8 mouse cellular contexts compared by ENCODE assay signal in genomic region chrX:81070210-81070803, GRCm38 (mm10). TPM values are rescaled to one million over a fixed set of nuclear protein-coding genes. Genes with fewer than 3 reads are reported as not detected.
DNase-seq lines count a peak whose midpoint lies in the region; ATAC-seq and TF ChIP-seq lines count a peak whose summit lies in the region.

Tmem47 (plus strand) TSS chrX:81070698.

- H3K4me2 ChIP-seq in forebrain, embryonic 16.5 days (ENCODE audit: low read length): peak within 1 kb of the TSS; percentile 50
- peak within 1 kb of the TSS; percentile 62 for H3K4me2 ChIP-seq in liver, postnatal 0 days (ENCODE audit: low read depth, low read length)

- 4% methylated on average over 37 of the region's 39 CpGs for WGBS in forebrain, embryonic 16.5 days
- 11% methylated on average over 32 of the region's 39 CpGs for WGBS in liver, postnatal 0 days (ENCODE audit: insufficient replicate concordance)

- H3K36me3 ChIP-seq in ES-E14 (ENCODE audit: control insufficient read depth, insufficient read depth, low read length, poor library complexity, severe bottlenecking): no peaks in the 10 kb centered on the region
- H3K36me3 ChIP-seq in forebrain, embryonic 16.5 days (ENCODE audit: control insufficient read depth, insufficient read depth): no peaks in the 10 kb centered on the region
- H3K36me3 ChIP-seq in liver, postnatal 0 days (replicated peaks; ENCODE audit: insufficient read depth, low read length): no peaks in the 10 kb centered on the region

- peak; percentile 96 for ATAC-seq in forebrain, embryonic 16.5 days
- peak; percentile 53 for ATAC-seq in liver, postnatal 0 days
- ATAC-seq in granulocyte monocyte progenitor cell, adult 5-6 weeks (replicated peaks; ENCODE audit: poor library complexity, severe bottlenecking): no peak; the same call in 1 of the 2 replicates

- peak within 1 kb of the TSS; percentile 2; the same call in 1 of the 2 replicates for H3K27ac ChIP-seq in ES-E14 (ENCODE audit: insufficient read depth, low read depth, low read length, poor library complexity, severe bottlenecking)
- H3K27ac ChIP-seq in forebrain, embryonic 16.5 days (ENCODE audit: low read length): peak within 1 kb of the TSS; percentile 70
- H3K27ac ChIP-seq in liver, postnatal 0 days (ENCODE audit: low read depth): no peak within 1 kb of the TSS; the same call in 1 of the 2 replicates

- H3K4me3 ChIP-seq in ES-E14 (ENCODE audit: insufficient read depth in 1 of 2, low read depth in 1 of 2, low read length in 2 of 2, poor library complexity in 1 of 2, severe bottlenecking in 1 of 2): peak within 1 kb of the TSS; percentile 78 to 84
- H3K4me3 ChIP-seq in forebrain, embryonic 16.5 days (replicated peaks; ENCODE audit: low read length): peak within 1 kb of the TSS; percentile 67
- H3K4me3 ChIP-seq in liver, postnatal 0 days (ENCODE audit: low read depth, low read length): peak within 1 kb of the TSS; percentile 42

- TF ChIP-seq EP300 in liver, postnatal 0 days (IDR thresholded peaks at IDR 0.05; ENCODE audit: low read depth): no peak

- intact Hi-C loops in heart, postnatal 10 days (cut with DNase I): no loop called here

- H3K27me3 ChIP-seq in forebrain, embryonic 16.5 days (replicated peaks; ENCODE audit: control insufficient read depth, insufficient read depth, low read length): no peaks in the 10 kb centered on the region
- H3K27me3 ChIP-seq in liver, postnatal 0 days (ENCODE audit: insufficient read depth, low read length): peaks cover 3% of the 10 kb centered on the region; the same call in 1 of the 2 replicates

- peak; percentile 55 for DNase-seq in ES-E14 (ENCODE audit: low read depth, low spot score)
- DNase-seq in cerebellum, adult 11-12 months: peak; percentile 46
- peak; percentile 72 for DNase-seq in heart, postnatal 10 days
- peak; percentile 81 to 88 for DNase-seq in kidney, postnatal 4 days
- DNase-seq in liver, postnatal 0 days: peak; percentile 24
- peak; percentile 63 for DNase-seq in ovary, adult 18-20 months (ENCODE audit: low spot score)

- H3K9ac ChIP-seq in ES-E14 (ENCODE audit: insufficient read depth, low read depth, low read length, poor library complexity, severe bottlenecking): peak within 1 kb of the TSS; percentile 87
- H3K9ac ChIP-seq in forebrain, embryonic 16.5 days (replicated peaks; ENCODE audit: low read depth, low read length): peak within 1 kb of the TSS; percentile 77
- peak within 1 kb of the TSS; percentile 41 for H3K9ac ChIP-seq in liver, postnatal 0 days (replicated peaks)

- in situ Hi-C loops in ES-E14 (cut with MboI; ENCODE audit: low sequenced_read_pairs in 2 of 2, unreplicated experiment in 2 of 2): no loop called here

- no peaks in the 10 kb centered on the region for H3K9me3 ChIP-seq in ES-E14 (ENCODE audit: control insufficient read depth, insufficient read depth, low read depth, low read length)
- no peaks in the 10 kb centered on the region for H3K9me3 ChIP-seq in forebrain, embryonic 16.5 days (ENCODE audit: control insufficient read depth, low read length)
- no peaks in the 10 kb centered on the region for H3K9me3 ChIP-seq in liver, postnatal 0 days (ENCODE audit: low read length)

- no peak for TF ChIP-seq CTCF in liver, postnatal 0 days (IDR thresholded peaks at IDR 0.05; ENCODE audit: low read depth)

- H3K4me1 ChIP-seq in ES-E14 (ENCODE audit: control insufficient read depth in 2 of 2, insufficient read depth in 2 of 2, low read length in 2 of 2, poor library complexity in 1 of 2): no peaks in the 10 kb centered on the region
- H3K4me1 ChIP-seq in forebrain, embryonic 16.5 days (replicated peaks; ENCODE audit: control insufficient read depth, insufficient read depth, low read length): peaks cover 4% of the 10 kb centered on the region; the same call in 1 of the 2 replicates
- 0 out of 2 replicates have a peak, but pooled peaks cover 2% of the 10 kb centered on the region for H3K4me1 ChIP-seq in liver, postnatal 0 days (ENCODE audit: insufficient read depth)

TF ChIP-seq in ES-E14, 5 proteins besides CTCF, POLR2A, EP300 and RAD21:
- TF ChIP-seq CHD2 (IDR thresholded peaks at IDR 0.05; ENCODE audit: low read depth, low read length) (no peak), ZC3H11A (IDR thresholded peaks at IDR 0.05; ENCODE audit: borderline replicate concordance, low read depth, low read length) (no peak), MAFK (IDR thresholded peaks at IDR 0.05; ENCODE audit: insufficient read depth, low read depth, low read length) (no peak)

RNA-seq across cellular contexts. Expression of gene Tmem47, which starts in this region (rescaled TPM):
- total RNA-seq in ES-E14 (2012; rRNA removed): 26.5 and 31.4 TPM in 2 replicates
- polyA plus RNA-seq in forebrain, embryonic 16.5 days (2015; fragmentation: Nextera tagmentation; extraction: Ambion mirVana): 19.1 and 19.5 TPM in 2 replicates
- 10 to 100 TPM; 26.8 to 31.5 TPM for total RNA-seq in heart, postnatal 10 days (2021)
- 1.7 and 2.0 TPM in 2 replicates for polyA plus RNA-seq in liver, postnatal 0 days (2015; fragmentation: Nextera tagmentation; extraction: Ambion mirVana)
- not detected in 2 replicates for total RNA-seq in granulocyte monocyte progenitor cell, adult 5-6 weeks (2014; fragmentation: Nextera tagmentation)
- not detected in 2 replicates for total RNA-seq in granulocyte monocyte progenitor cell, adult 5-6 weeks (2017)

Comparison
In these comparisons a context has a peak if more than half of its experiments do, and no peak if none do; other contexts are left out.
1. RNA of gene Tmem47 (total RNA-seq): 26.8 to 31.5 TPM in heart, postnatal 10 days and 26.5 to 31.4 TPM in ES-E14; not detected in granulocyte monocyte progenitor cell, adult 5-6 weeks; every median in the first group is over 10 times any median in the second.
2. DNase-seq: peak in every context shown above with its lines; median percentile 84 in kidney, postnatal 4 days; 72 in heart, postnatal 10 days; 63 in ovary, adult 18-20 months; 55 in ES-E14; 46 in cerebellum, adult 11-12 months; 24 in liver, postnatal 0 days.
3. Peak in every context shown above with its lines, with median percentiles within 50 percentile points of each other: H3K4me3 ChIP-seq and H3K9ac ChIP-seq.